Mouse (Mus musculus) c-Kit-negative CD71-positive TER-119-positive erythroid progenitor cells, embryonic 14.5 days (primary cell): ENCODE results near the gene Lair1.
"Not testable (repeated sequence)": the region's sequence is repeated elsewhere in the genome, so short reads cannot be mapped to it uniquely, and the experiment has no call there.

Source experiments
- DNase-seq: peaks from one replicate; pipeline ENCODE4 v3.0.0-alpha.2; 2013; ENCODE audit warnings: low read depth, low spot score

Gene Lair1

DNA sequence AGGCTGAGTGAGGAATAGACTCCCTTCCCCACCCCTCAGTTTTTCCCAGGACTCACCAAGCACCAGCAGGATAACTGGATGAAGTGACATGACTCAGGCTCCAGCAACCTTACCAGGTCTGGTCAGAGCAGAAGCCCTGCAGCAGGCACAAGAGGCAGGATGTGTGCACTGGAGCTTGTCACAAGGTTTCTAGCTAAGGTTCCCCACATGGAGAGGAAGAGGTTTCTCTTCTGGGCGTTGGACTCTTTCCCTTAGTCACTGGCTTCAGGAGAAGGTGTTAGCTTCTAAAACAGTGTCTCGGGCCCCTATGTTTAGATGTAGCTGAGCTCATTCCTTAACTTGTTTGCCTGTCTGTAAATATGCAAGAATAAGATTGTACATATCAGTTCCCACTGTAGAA is at the start of gene Lair1:
TSS of gene Lair1 (minus strand) at position 192 of the 400 bp plus-strand sequence.
- no peak for DNase-seq

DNA sequence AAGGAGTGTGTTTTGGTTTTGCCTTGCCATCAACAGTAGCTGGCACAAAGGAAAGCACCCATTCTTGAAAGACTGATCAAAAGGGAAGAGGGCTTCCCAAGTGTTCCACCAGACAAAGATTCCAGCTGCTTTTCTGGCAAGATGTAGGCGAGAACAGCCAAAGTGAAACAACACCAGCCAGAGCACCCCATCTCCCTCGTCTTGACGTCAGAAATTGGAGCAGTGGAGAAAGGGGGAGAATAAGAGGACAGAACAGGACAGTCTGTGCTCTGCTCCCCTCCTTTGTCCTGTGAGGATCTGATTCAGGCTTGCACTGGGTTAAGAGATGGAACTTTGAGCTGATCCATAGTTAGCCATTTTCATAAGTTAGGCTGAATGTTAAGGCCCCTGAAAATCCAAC is 48.8 kb upstream of the Lair1 start:
- no peak for DNase-seq

DNA sequence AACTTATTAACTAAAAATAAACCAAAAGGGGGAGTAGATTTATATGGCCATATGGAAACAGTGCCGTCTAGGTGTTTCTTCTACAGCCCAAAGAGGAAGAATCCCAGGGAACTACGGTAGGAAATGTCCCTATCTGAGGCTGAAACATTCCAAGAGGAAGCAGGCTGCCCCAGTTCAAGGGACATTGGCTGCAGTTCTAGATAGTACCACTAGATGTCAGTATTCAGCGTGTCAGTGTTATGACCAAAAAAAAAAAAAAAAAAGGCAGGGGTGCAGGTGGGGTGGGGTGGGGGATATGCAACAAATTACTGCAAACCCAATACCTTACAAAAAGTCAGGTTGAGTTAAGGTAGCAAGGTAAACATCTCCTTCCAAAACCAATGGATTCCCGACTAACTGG is 40.4 kb upstream of the Lair1 start:
- peak; percentile 19 for DNase-seq

DNA sequence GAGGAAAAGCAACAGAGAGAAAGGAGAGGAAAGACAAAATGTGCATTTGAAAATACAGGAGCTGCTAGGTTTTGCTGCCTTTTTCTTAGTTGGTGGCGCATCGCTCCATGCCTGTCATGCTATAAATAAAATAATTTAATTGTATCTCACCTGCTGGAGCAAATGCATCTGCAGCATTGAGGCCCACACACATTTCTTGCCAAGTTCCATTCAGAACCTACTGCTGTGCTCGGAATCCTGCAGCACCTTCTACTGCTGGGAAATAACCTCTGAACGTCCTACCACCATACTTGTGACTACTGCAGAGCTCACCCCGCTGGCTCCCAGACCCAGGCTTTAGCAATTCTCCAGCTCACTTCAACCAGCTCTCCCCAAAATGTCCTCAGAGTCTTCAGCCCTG is 38.1 kb upstream of the Lair1 start:
- no peak for DNase-seq

DNA sequence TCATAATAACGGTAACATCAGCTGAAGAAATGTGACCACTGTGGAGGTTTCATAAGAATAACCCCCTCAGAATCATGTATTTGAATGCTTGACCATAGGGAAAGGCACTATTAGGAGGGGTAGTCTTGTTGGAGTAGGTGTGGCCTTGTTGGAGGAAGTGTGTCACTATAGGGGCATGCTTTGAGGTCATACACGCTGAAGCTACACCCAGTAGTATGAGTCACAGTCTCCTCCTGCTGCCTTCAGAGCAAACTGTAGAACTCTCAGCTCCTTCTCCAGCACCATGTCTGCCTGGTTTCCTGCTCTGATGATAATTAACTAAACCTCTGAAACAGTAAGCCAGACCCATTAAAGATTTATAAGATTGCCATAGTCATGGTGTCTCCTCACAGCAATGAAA is 35.8 kb upstream of the Lair1 start:
- DNase-seq, result no peak

DNA sequence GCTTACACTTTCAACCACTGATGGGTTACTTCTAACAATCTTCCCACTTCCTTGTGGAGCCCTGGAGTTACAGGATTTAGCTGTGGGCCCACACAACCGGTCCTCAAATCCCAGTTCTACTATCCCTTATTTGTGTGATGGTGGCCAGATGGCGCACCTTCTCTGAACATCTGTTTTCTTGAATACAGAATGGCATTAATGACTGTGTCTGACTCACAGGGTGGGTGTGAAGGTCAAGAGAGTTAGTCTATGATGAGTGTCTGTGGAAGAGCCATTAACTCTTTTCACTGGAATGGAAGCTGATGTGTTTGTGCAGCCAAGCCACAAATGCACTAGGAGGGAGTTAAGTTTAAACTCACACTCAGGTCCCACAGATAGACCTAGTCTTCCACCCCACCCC is 35.3 kb upstream of the Lair1 start:
- no peak for DNase-seq

DNA sequence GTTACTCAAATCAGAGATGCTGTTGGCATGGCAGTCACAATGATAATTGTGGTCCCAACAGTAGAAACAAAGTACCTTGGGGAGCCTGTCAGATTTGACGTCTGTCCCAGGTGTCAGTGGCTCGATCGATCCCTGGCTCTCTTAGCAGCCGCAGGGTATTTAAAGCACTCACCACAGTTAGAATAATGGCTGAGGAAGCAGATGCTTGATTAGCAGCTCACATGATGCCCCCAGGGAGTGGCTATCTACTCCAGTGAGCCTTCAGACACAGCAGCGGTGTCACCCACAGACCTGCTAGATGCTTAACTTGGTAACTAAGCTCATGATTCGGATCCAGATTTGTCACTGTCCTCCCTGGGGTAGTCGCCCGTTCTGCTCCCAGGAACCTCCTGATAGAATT is 28.2 kb upstream of the Lair1 start:
- DNase-seq, result no peak

DNA sequence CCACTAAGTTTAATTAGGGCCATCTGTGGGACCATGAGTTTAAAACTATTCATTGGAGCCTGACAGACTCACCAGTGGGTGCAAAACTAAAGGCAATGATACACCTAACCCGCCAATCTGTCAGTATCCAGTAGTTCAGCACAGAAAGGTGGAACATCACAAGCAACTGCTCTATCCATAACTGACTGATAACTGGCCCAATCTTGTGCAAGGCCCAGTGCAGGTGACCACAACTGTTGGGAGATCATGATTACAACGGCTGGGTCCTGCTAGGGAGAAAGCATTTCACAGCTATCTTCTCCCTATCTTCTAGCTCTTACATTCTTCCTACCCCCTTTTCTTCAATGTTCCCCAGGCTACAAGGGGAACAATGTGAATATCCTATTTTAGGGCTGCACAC is 25.7 kb upstream of the Lair1 start:
- DNase-seq, result no peak

DNA sequence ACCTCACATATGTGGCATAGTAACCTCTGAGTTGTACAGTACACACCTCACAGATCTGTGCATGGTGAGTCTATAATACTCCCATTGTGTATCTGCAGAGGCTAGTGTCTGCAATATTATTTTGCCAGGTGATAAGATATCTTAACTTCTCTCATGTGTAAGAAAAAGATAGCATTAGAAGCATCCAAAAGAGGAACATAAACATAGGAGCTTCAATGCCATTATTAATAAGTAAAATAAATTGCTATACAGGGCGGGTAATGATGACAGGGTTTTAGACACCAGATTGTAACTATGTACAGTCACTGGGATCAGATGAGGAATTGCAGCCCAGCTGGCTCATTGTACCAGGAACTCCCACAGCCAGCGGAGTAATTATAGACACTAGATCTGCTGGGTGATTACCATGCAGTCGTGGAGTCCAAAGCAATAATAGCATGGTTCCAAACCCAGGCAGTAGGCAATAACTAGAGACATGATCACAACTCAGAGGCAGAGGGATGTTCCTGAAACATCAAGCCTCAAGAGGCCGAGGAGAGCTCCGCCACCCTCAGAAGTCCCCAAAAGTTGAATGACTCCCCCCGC is 25.0 kb upstream of the Lair1 start:
- no peak for DNase-seq

DNA sequence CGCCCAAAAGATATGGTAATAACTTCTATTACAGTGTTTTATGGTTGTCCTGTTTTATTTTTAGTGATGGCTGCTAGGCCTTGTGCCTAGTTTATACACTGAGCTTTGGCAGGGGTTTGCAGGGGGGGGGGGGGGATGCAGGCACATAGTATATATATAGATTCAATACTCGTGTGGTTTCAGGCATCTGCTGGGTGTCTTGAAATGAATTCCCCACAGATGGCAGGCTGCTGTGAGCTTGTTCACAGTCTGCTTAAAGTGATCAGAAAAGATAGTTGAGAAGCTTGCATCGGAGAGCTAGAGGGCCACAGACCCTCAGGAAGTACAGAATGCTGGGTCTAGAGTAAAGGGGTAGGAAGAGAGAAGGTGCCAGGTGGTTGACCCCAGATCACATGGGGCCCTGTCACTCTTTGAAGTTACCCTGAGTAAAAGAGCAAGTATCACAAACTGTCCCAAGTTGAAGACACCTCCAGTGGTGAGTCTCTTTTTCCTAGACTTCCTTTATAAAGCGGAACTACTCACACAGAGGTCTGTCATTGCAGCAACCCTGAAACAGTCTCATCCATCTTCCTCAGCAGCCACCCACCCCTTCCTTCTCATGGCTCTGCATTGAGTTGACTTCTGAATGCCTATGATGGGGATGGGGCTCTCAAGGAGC is 24.4 kb upstream of the Lair1 start:
- no peak for DNase-seq

DNA sequence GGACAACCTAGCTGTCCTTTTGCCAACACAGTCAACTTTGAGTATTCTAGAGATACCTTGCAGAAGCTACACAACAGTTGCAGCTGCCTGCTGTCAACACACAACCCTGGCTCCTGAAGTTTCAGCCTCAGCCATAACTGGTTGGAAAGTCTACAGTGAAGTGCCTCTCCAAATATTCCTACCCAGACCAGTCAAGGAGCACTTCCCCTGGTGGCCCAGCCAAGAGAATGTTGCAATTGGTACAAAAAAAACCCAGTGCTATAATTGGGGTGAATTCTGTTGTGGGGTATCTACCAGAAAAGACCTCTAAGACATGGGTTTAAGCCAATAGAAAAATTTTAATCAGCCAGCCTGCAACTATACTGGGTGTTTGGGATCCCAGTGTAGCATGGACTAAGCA is 22.6 kb upstream of the Lair1 start:
- DNase-seq, result no peak

DNA sequence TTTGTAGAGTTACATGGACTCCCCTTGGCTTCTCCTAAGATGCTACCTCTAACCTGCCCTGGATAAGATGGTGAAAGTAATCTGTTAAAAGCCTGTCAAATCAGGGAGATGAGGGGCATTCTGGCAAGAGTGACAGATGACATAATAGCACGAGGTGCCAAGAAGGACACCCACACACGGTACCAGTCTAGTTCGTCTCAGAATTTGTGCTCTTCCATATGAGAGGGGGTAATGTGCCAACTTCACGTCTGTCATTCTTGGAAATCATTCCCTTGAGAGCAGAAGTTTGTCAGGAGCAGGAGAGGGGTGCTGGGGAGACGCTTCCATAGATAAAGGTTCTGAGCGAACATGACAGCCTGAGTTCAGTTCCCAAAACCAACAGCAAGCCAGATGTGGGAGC is 21.2 kb upstream of the Lair1 start:
- DNase-seq, result no peak

DNA sequence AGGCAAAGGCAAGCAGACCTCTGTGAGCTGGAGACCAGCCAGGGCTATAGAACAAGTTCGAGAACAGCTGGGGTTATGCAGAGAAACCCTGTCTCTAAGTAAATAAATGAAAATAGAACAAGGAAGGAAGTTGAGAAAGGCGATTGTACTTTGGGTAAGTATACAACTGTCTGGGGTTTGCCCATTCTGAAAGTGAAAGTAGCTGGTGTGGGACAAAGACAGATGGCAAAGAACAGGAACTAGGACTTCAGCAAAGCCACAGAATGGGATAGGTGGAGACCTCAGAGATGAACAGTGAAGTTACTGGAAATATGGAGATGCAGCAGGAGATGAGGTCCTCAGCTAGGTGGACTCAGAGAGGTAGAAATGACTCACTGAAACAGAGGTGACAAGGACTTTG is 19.8 kb upstream of the Lair1 start:
- DNase-seq, result no peak

DNA sequence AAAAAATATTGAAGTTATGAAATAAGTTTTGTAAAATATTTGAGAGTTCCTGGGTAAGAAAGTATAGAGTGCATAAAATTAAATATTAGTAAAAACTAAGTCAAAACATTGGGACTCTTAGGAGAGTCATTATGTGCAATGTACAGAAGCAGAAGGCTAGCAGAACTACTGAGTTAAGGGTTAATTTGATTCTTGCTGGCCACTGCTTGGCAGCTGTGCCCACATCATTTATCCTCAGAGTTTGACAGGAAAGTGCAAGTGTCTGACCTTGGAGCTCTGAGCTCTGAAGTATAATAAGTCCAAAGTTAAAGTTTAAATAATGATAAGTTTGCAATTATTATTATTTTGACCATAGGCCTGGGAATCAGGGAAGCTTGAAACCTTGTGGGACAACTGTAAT is 18.7 kb upstream of the Lair1 start:
- no peak for DNase-seq

DNA sequence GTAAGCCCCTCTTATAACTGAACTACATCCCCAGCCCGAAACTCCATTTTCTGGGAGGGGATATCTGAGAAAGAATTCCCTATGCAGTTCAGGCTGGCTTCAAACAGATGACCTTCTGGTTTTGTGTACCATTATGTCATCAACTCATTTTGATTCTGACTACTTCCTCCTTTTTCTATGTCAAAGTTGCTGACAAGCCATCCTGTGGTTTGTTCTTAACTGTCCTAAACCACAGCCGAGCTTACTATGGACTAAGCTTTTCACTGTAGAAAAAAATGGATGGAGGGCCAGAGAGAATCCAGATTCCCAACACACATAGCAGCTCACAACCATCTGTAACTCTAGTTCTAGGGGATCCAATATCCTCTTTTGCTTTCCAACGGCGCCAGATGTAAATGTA is 17.5 kb upstream of the Lair1 start:
- no peak for DNase-seq

DNA sequence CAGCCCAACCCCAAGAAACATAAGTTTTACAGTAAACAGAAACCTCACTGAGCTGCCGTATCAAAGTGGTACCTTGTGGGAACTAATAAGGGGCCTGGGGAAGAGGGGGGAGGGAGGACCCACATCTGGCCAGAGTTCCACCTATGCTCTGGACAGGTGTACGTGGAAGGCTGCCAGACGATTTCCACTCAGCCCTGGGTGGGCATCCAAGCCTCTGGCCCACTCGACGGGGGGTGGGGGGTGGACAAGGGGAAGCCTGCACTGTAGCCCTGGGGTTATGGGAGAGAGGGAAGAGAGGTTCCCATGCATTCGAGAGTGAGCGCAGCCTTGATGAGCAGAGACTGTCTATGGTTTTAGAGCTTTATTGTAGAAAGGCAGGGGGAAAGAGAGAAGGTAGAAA is 16.5 kb upstream of the Lair1 start:
- DNase-seq, result no peak

DNA sequence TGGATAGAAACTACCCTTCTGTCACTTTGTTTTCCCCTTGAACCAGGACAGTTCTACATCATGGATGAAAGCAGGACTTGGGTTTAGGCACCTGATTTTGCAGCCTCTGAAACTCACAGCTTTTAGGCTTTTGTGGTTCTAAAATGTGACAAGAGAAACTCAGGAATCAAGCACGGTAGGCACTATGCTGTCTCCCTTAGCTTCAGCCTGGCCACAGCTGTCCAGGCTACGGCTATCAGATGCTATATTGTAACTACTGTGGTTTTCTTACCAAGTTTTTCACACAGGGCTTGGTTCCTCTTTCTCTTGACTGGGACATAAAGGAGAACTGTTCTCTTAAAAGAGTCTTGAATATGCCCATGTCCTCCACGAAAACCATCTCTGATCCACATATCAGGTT is 10.1 kb upstream of the Lair1 start:
- DNase-seq, result no peak

DNA sequence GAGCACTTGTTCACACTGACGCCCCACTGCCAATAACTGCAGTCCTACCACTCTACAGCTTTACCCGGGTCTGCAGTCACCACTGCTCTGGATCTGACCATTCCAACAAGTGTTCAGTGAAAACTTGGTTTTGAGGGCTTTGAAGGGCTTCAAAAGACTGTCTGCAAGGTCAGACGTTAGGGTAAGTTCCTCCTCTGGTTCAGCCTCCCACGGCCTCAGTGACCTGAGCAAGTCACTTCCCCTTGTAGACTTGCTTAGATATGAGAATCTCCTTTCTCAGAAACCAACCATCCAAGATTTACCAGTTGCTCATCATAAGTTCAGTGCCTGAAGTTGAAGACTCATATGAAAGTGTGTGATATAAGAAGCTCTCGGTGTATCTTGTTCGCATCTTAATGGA is 8.1 kb upstream of the Lair1 start:
- DNase-seq, result no peak

DNA sequence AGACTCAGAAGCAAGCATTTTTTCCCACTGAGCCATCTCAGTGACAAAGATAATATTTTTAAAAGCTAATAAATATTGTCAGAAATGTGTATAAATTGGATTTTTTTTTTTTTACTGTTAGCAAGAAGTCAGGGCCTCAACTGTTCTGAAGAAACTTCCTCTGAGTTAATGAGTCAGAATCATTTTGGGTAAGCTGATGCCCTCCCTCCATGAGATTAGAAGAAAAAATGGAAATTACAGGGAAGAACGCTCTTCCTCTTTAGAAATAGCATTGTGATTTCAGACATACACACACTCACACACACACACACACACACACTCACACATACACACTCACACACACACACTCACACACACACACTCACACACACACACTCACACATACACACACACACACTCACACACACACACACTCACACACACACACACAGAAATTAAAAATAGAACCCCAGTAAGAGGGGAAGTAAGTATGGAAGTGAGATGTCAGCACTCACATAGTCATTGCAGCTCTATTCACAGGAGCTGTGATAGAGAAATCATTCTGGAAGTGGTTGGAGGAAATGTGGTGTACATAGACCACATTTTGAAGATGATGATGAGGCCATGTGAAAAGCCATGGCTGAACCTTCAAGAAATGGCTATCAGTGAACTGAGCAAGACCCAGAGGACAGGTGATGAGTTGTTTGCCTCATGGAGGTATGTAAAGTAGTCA is 866 bp upstream of the Lair1 start:
- no peak for DNase-seq

DNA sequence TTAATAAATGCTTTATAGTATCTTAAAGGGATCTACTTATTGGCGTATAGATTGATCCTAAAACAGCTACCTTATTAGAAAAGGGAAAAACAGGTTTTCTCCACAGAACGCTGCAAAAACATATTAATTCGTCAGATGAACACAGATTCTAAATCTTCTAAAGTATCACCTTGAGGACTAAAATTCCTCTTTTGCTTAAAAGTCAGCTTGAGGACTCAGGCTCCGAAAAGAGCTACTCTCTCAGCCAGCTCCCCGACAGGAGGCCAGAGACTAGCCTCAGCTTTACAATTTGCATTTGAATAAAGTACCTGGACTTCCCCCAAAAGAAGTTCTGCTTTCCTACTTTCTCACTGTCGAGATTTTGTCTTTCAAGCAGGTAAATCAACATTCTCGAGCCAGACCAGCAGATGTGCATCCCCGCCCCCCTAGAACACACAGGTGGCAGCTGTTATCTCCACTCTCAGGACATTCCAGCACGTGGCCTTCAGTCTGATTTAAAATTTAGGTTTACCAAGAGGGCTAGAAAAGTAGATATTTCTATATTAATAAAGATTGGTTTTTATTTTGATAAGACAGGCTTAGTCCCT is 2.3 kb downstream of the Lair1 start:
- not testable (repeated sequence) for DNase-seq

DNA sequence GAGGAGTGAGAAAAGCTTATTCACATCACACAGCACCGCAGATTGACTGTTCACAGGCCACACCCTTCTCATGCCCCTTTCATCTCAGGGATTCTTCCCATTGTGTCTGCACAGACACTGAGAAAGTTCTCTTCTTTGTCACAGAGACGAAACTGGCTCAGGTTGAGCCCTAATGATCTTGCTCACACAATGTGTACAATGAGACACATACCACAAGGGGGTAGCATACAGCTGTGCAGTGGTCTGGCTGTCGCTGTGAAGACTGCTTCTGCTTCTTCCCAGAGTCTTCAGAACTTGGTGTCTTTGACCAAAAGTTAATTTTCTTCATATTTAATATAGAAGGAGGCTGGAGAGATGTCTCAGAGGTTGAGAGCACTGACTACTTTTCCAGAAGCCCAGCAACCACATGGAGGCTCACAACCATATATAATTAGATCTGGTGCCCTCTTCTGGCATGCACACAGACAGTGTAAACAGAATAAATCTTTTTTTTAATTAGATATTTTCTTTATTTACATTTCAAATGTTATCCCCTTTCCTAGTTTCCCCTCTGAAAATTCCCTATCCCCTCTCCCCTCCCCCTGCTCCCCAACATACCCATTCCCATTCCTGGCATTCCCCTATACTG is 36.1 kb downstream of the Lair1 start:
- no peak for DNase-seq

DNA sequence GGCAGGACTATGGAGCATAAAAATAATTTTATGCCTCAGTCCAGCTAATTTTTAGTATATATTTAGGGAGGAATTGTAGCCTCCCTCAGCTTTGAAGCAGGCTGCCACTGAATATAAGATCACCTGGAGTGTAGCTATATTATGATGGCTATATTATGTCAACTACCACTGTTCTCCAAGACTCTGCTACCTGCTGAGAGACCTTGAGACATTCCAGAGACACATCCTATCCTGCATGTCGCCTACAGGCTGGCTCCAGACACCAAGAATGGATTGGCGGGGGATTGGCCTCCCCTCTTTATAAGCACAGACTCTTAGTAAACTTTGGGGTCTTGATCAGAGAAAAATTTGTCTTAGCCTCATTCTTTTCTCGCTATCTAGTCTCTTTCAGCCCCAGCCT is 58.4 kb downstream of the Lair1 start:
- DNase-seq, result not testable (repeated sequence)
